In the genomic region with DNA sequence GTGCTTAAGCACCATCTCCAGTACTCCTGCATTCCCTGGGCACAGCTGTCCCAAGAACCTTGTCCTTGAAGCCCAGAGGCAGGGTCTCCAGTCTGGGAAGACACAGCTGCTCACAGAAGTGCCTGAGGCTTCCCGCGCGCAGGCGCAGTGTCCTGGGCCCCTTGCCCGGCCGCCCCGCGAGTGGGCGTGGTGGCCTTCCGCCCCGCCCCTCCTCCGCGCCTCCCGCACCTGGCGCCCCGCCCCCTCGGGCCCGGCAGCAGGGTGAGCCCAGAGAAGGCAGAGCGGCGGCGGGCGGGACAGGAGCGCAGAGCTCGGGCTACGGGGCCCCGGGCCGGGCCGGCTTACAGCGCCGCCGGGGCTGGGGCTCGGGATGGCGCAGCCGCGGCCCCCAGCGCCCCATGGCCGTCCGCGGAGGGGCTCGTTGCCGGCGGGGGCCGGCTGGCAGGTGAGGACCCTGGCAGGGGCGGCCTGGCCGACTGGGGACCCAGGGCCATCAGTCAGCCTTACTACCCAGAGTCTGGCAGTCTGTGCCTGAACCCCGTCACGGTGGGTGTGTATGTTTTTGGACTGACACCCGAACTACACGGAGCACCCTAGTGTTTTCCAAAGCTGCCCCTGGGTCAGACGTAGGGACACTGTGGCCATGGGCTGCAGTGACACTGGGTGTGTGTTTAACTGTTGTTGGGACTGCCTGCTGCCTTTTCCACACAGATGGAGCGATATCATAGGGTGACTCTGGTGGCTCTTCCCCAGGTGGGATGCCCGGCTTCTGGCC, we compare ENCODE assay signal across 8 mouse cellular contexts. TPM values are rescaled to one million over a fixed set of nuclear protein-coding genes. Genes with fewer than 3 reads are reported as not detected.
DNase-seq lines count a peak whose midpoint lies in the region; ATAC-seq and TF ChIP-seq lines count a peak whose summit lies in the region.

No protein-coding gene starts in this region.

- ATAC-seq in forebrain, embryonic 12.5 days (ENCODE audit: low FRiP score): peak; percentile 90

- 5% methylated on average over 39 of the region's 52 CpGs for WGBS in forebrain, embryonic 12.5 days

- H3K27ac ChIP-seq in CH12.LX (ENCODE audit: insufficient read depth, low read depth): no peak overlapping the region
- no peak overlapping the region for H3K27ac ChIP-seq in forebrain, embryonic 12.5 days

- no peaks in the 10 kb centered on the region for H3K9me3 ChIP-seq in CH12.LX (replicated peaks; ENCODE audit: low read length)
- no peaks in the 10 kb centered on the region for H3K9me3 ChIP-seq in forebrain, embryonic 12.5 days

- H3K27me3 ChIP-seq in CH12.LX (replicated peaks): peaks cover 93% of the 10 kb centered on the region
- peaks cover 28% of the 10 kb centered on the region for H3K27me3 ChIP-seq in forebrain, embryonic 12.5 days

- peak overlapping the region in 1 of 3 experiments; percentile 17 for H3K4me3 ChIP-seq in CH12.LX (replicated peaks in 1 of 3; ENCODE audit: low read depth in 2 of 3, low read length in 2 of 3, poor library complexity in 1 of 3)
- peak overlapping the region; percentile 48 for H3K4me3 ChIP-seq in forebrain, embryonic 12.5 days (replicated peaks)

- intact Hi-C loops in heart, postnatal 14 days (cut with DNase I): loop anchor here (2.0 kb wide), 1 partner anchor 23 kb away; no protein-coding TSS in a partner anchor

- dilution Hi-C loops in CH12.LX (cut with MboI; ENCODE audit: extremely low pct_ligation_motif_present, extremely low pct_unique_long_range_greater_than_20kb, low sequenced_read_pairs): no loop called here

- H3K4me2 ChIP-seq in CH12.LX (ENCODE audit: insufficient read depth, low read depth, poor library complexity, severe bottlenecking): peak overlapping the region; percentile 73
- H3K4me2 ChIP-seq in forebrain, embryonic 12.5 days: peak overlapping the region; percentile 76

- TF ChIP-seq RAD21 in CH12.LX (IDR thresholded peaks at IDR 0.05; ENCODE audit: low read depth, low read length): no peak

- no peak overlapping the region for H3K9ac ChIP-seq in CH12.LX (ENCODE audit: insufficient read depth, low read depth)
- peak overlapping the region; percentile 65 for H3K9ac ChIP-seq in forebrain, embryonic 12.5 days

- in situ Hi-C loops in CH12.LX (cut with MboI; ENCODE audit: low pct_ligation_motif_present, low pct_unique_long_range_greater_than_20kb, low sequenced_read_pairs): no loop called here

- DNase-seq in CH12.LX (ENCODE audit: extremely low read depth): peak; percentile 65
- peak; percentile 98 for DNase-seq in adrenal gland, postnatal 25 days
- DNase-seq in heart, postnatal 14 days: peak; percentile 91
- DNase-seq in kidney, postnatal 25 days: peak; percentile 92 to 94
- peak; percentile 91 for DNase-seq in lung, postnatal 14 days
- DNase-seq in retina, postnatal 7 days (ENCODE audit: low read depth, low spot score): peak; percentile 83
- peak; percentile 69 for DNase-seq in urinary bladder, postnatal 10 days (ENCODE audit: low spot score)

- TF ChIP-seq POLR2A in CH12.LX (IDR thresholded peaks at IDR 0.05; ENCODE audit: low read depth, low read length): peak; percentile 37; the same call in 1 of the 2 replicates

- H3K36me3 ChIP-seq in CH12.LX (replicated peaks in 1 of 2; ENCODE audit: control insufficient read depth in 1 of 2, insufficient read depth in 1 of 2, low read length in 1 of 2): no peaks in the 10 kb centered on the region
- H3K36me3 ChIP-seq in forebrain, embryonic 12.5 days (replicated peaks): no peaks in the 10 kb centered on the region

- no peak for TF ChIP-seq CTCF in CH12.LX (conservative IDR thresholded peaks at IDR 0.05 in 1 of 2, IDR thresholded peaks at IDR 0.05 in 1 of 2; ENCODE audit: low read depth in 2 of 2, low read length in 2 of 2)

- H3K4me1 ChIP-seq in CH12.LX (ENCODE audit: control insufficient read depth in 1 of 2, insufficient read depth in 2 of 2): peaks cover 5% of the 10 kb centered on the region in 2 experiments; a peak in 3 of 4 replicates
- peaks cover 28% of the 10 kb centered on the region for H3K4me1 ChIP-seq in forebrain, embryonic 12.5 days

- no peak for TF ChIP-seq EP300 in CH12.LX (IDR thresholded peaks at IDR 0.05; ENCODE audit: low read length)

- H3K79me2 ChIP-seq in CH12.LX (replicated peaks; ENCODE audit: control insufficient read depth, extremely low read depth, insufficient read depth, poor library complexity, severe bottlenecking): no peaks in the 10 kb centered on the region

TF ChIP-seq in CH12.LX, 34 proteins besides CTCF, POLR2A, EP300 and RAD21:
- peak; percentile 95 for TF ChIP-seq NRF1 (IDR thresholded peaks at IDR 0.05; ENCODE audit: low read depth, low read length)
- TF ChIP-seq NELFE (IDR thresholded peaks at IDR 0.05; ENCODE audit: low read depth, low read length): no peak; the same call in 1 of the 2 replicates
- no peak for TF ChIP-seq E2F4 (IDR thresholded peaks at IDR 0.05; ENCODE audit: insufficient replicate concordance, low read depth, low read length)
- peak; percentile 34; the same call in 1 of the 2 replicates for TF ChIP-seq TCF12 (IDR thresholded peaks at IDR 0.05; ENCODE audit: low read depth, low read length)
- TF ChIP-seq ELF1 (IDR thresholded peaks at IDR 0.05; ENCODE audit: low read depth, low read length): peak; percentile 30; the same call in 1 of the 2 replicates
- no peak for TF ChIP-seq UBTF (IDR thresholded peaks at IDR 0.05; ENCODE audit: low read depth, low read length)
- TF ChIP-seq RCOR1 (conservative IDR thresholded peaks at IDR 0.05; ENCODE audit: low read depth, low read length): no peak

RNA-seq across cellular contexts. Expression of a gene that starts 42.9 kb away (rescaled TPM):
- total RNA-seq in CH12.LX (2012; rRNA removed): 5.1 and 5.8 TPM in 2 replicates
- total RNA-seq in CH12.LX (2014; rRNA removed): 2.4 and 3.0 TPM in 2 replicates
- polyA plus RNA-seq in CH12.LX (2012; ENCODE audit: insufficient read length, low read depth): 9.2 and 11.1 TPM in 2 replicates
- 97.3 and 130 TPM in 2 replicates for total RNA-seq in adrenal gland, postnatal 25 days (2021)
- polyA plus RNA-seq in forebrain, embryonic 12.5 days (2016; fragmentation: Nextera tagmentation; extraction: Ambion mirVana): 7.3 and 8.6 TPM in 2 replicates
- 10 to 100 TPM; 13.9 to 18.3 TPM for total RNA-seq in heart, postnatal 14 days (2021)
